Mouse (Mus musculus): ENCODE data around the gene Tnfrsf14.

GRCm38 (mm10) chr4:154926969-154927898, 1.1 kb downstream of the Tnfrsf14 start:
- TF ChIP-seq CTCF (IDR thresholded peaks at IDR 0.05; ENCODE audit: low read depth, low read length) (no peak), POLR2A (IDR thresholded peaks at IDR 0.05; ENCODE audit: borderline replicate concordance, low read depth, low read length) (no peak)

Measured in bone marrow macrophage, adult 2 months (primary cell).